Mouse (Mus musculus): Measurements from ENCODE around the gene Lrfn1. TPM values are rescaled to one million over a fixed set of nuclear protein-coding genes. Genes with fewer than 3 reads are reported as not detected.

Lrfn1 gene
- total RNA-seq, 1 experiment from 2014 or later = 17.4 TPM

- DNase-seq = no peak
Observed at GRCm38 (mm10) chr7:28511441-28511840, 59.7 kb downstream of the Lrfn1 start.

Other genes with a start within 250 kb of the Lrfn1 start
- 22.5 and 26.6 TPM in 2 replicates for gene Eid2, start 184.1 kb upstream of the Lrfn1 start, total RNA-seq (2021)
- 19.2 and 21.1 TPM in 2 replicates for gene Eid2b, start 174.2 kb upstream of the Lrfn1 start, total RNA-seq (2021)
- gene Selenov, start 160.8 kb upstream of the Lrfn1 start, total RNA-seq (2021) = not detected in 2 replicates
- not detected in 2 replicates for gene Dll3, start 149.7 kb upstream of the Lrfn1 start, total RNA-seq (2021)
- 72.0 and 81.3 TPM in 2 replicates for gene Timm50, start 139.9 kb upstream of the Lrfn1 start, total RNA-seq (2021)
- 136 and 164 TPM in 2 replicates for gene Supt5, start 113.2 kb upstream of the Lrfn1 start, total RNA-seq (2021)
- 820 and 1,029 TPM in 2 replicates for gene Rps16, start 101.3 kb upstream of the Lrfn1 start, total RNA-seq (2021)
- gene Plekhg2, start 79.4 kb upstream of the Lrfn1 start, total RNA-seq (2021) = 25.1 and 27.0 TPM in 2 replicates
- gene Zfp36, start 71.7 kb upstream of the Lrfn1 start, total RNA-seq (2021) = 14.8 and 16.1 TPM in 2 replicates
- gene Med29, start 59.3 kb upstream of the Lrfn1 start, total RNA-seq (2021) = 31.3 and 34.4 TPM in 2 replicates
- 80.7 and 92.7 TPM in 2 replicates for gene Paf1, start 59.0 kb upstream of the Lrfn1 start, total RNA-seq (2021)
- 7.2 and 11.2 TPM in 2 replicates for gene Gmfg, start 14.5 kb upstream of the Lrfn1 start, total RNA-seq (2021)
- not detected in 2 replicates for gene Ifnl2, start 58.5 kb downstream of the Lrfn1 start, total RNA-seq (2021)
- not detected in 2 replicates for gene Ifnl3, start 70.9 kb downstream of the Lrfn1 start, total RNA-seq (2021)
- not detected in 2 replicates for gene Sycn, start 88.9 kb downstream of the Lrfn1 start, total RNA-seq (2021)
- gene Nccrp1, start 95.3 kb downstream of the Lrfn1 start, total RNA-seq (2021) = not detected in 2 replicates
- 66.6 and 69.4 TPM in 2 replicates for gene Samd4b, start 146.2 kb downstream of the Lrfn1 start, total RNA-seq (2021)
- gene Pak4, start 146.2 kb downstream of the Lrfn1 start, total RNA-seq (2021) = 32.0 and 35.2 TPM in 2 replicates
- not detected in 2 replicates for gene Acp7, start 179.4 kb downstream of the Lrfn1 start, total RNA-seq (2021)
- gene Fbxo27, start 240.9 kb downstream of the Lrfn1 start, total RNA-seq (2021) = 1.3 and 1.9 TPM in 2 replicates

All from adrenal gland, postnatal 25 days (tissue).